Mouse (Mus musculus) heart, postnatal 0 days (tissue): ENCODE results near the gene Ran.

Experiments
- CTCF ChIP-seq: IDR thresholded peaks from 2 replicates; pipeline ENCODE4 v1.5.1; 2016; ENCODE audit warnings: antibody characterized with exemption, control low read depth, low read depth
- EP300 ChIP-seq: IDR thresholded peaks from 2 replicates; pipeline ENCODE4 v1.6.1; 2016; ENCODE audit warnings: antibody characterized with exemption, low read depth

DNA sequence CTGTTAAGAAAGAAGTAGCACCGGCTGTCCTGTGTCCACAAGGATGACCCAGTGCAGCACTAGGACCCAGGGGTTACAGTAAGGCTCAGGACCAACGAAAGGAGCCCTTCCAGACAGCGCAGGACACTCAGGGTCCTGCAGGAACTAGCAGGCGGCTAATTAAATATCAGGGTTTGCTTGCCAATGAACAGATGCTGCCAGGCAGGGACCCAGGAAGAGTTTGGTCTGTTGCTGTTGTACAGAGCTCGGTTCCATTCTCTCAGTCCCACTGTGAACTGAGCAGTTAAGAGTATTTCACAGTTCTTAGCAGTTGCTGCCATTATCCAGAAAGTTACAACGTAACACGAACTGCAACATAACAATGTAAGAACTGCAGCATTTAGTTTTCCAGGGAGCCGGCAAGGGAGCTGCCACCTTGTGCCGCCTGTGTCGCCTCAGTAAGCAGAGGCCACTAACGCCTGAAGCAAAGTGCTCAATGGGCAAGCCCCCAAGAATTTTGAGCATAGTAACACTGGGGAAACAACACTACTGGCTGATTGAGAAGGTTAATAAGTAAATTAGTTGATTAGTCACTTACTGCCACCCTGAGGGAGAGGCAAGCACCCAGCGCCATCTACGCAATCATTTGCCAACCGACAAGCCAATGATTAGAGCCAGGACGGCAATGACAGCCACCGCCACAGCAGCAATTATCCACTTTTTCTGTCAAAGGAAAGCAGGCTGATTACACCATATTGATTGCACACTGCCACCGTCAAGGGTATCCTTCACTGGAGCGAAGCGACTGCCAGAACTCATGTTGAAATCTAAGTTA, 32.5 kb upstream of the Ran start:
- TF ChIP-seq CTCF (no peak), EP300 (no peak)
